Mouse (Mus musculus) fat pad, adult 2 months (tissue): ENCODE data around the gene Prlh.
A peak's percentile ranks its signal among the peaks of the same experiment; 100 is the strongest.

Experiments
- DNase-seq: peaks from one replicate; pipeline ENCODE4 v3.0.0-alpha.2; 2011; ENCODE audit warnings: low read depth, low spot score; ENCODE audit errors: extremely low read depth

The Prlh gene

DNA sequence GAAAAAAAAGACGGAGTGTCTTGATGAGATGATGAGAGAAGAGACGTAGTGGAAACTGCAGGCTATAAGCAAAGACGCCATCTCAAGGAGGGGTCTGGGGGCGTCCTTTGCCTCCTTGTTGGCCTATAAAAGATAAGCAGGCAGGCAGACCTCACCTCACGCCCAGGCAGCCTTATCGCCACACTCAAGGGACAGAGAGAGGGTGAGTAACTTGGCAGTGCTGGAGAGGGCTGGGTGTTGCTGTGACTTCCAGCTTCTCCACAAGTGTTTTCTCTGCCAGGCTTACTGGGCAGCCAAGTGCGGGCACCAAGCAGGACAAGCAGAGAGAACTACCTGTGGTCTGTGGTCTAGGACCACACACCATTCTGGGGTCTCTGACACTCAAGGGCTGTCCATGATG is 1.2 kb upstream of the Prlh start:
- no peak for DNase-seq

GRCm38 (mm10) chr1:90953688-90954087 is 780 bp downstream of the Prlh start:
- no peak for DNase-seq

GRCm38 (mm10) chr1:90956245-90957096 is 3.6 kb downstream of the Prlh start:
- DNase-seq: no peak

DNA sequence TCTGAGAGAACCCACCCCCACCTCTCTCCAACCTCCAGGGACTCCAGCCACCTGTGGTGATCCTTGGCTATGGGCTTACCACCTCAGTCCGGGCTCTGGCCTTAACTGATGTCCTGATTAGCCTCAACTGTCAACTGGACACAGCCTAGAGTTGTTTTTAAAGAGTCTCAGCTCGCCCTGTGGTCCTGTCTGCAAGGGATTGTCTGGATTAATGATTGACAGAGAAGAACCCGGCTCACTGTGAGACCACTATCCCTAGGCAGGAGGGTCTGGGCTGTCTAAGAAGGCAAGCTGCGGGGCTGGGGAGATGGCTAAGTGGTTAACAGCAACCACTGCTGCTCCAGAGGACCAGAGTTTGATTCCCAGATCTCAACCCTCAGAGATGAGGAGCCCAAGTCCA is 9.6 kb downstream of the Prlh start:
- no peak for DNase-seq

- DNase-seq: no peak
Measured at GRCm38 (mm10) chr1:90962994-90963393, 10.1 kb downstream of the Prlh start.

- DNase-seq: peak; percentile 18
Measured at GRCm38 (mm10) chr1:90967583-90967982, 14.7 kb downstream of the Prlh start.

GRCm38 (mm10) chr1:90968649-90969048 is 15.7 kb downstream of the Prlh start:
- no peak for DNase-seq

GRCm38 (mm10) chr1:90969347-90969784 is 16.5 kb downstream of the Prlh start, which contains the start of gene Rab17:
Rab17 (minus strand) TSS chr1:90969661.
- no peak for DNase-seq

- DNase-seq: no peak
Measured at GRCm38 (mm10) chr1:90969881-90970390, 17.0 kb downstream of the Prlh start.

DNA sequence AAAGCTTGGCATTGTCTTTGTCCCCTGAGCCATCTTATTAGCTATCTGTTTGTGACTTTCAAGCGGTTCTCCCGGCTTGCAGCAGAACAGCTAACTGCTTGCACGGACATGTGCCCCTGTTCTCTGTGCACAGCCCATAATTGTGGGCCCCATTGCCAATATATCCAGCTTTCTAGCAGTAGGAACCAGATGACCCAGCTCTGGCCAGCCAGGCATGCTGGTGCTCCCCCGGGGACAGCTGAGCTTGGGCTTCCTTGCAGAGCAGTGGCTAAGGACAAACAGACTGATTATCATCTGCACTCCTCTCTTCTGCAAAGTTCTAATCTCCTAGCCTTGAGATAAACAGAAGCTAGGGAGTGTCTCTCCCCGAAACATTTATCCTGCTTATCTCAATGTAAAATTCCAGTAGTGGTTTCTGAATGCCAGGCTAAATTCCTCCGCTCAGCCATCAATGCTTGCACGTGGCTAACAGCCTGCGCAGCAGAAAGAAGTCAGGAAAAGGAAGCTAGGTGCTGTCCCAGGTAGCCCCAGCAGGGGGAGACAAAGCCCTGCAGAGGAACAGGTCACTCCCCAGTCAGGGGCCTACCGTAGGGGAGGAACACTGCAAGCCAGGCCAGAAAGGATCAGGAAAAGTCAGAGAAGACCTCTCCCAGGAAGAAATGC is 20.1 kb downstream of the Prlh start:
- DNase-seq: no peak

DNA sequence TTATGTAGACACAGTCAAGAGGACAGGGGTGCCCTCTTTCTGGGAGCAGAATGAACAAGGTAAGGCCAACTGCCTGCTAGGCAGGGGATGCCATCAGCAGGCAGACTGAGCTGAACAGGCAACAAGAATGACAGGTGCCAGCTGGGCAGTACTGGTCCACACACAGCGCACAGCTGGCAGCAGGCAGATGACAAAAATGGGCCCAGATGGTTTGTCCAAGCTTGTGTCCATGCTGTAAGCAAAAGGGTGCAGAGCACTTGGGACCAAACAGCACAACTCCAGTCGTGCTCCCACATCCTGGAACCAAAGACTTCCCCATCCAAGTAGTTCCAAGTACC is 20.6 kb downstream of the Prlh start:
- no peak for DNase-seq

DNA sequence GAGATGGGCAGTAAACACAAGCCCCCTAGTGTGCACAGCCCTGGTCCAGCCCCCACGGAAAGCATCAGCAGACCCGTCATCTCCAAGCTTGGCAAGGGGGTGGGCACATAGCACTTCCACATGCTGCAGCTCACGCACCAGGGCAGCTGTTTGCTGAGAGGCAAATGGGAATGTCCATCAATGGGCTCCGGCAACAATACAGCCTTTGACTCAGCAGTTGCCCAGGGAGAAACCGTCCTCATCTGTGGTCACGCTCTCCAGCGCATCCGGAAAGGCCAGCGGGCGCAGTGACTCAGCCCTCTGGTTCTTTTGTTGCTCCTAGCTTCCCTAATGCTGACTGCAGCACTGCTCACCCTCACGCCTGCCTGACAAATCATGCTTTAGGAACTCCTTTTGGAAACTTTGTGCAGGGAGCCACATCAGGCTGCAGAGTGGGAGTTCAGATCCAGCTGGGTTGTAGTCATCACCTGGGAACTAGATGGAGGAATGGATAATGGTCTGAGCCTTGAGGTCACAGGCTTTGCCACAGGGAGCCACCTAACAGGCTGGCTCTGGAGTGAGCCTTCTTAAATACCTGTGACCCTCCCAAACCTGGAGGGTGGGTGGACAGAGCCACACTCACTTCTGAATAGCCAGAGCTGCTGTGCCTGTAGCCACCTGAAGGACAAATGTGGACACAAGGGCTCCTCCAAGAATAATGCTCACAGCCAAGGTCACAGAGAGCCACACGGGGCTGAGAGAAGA is 22.2 kb downstream of the Prlh start:
- DNase-seq: no peak

GRCm38 (mm10) chr1:90975960-90976359 is 23.1 kb downstream of the Prlh start:
- DNase-seq: no peak

DNA sequence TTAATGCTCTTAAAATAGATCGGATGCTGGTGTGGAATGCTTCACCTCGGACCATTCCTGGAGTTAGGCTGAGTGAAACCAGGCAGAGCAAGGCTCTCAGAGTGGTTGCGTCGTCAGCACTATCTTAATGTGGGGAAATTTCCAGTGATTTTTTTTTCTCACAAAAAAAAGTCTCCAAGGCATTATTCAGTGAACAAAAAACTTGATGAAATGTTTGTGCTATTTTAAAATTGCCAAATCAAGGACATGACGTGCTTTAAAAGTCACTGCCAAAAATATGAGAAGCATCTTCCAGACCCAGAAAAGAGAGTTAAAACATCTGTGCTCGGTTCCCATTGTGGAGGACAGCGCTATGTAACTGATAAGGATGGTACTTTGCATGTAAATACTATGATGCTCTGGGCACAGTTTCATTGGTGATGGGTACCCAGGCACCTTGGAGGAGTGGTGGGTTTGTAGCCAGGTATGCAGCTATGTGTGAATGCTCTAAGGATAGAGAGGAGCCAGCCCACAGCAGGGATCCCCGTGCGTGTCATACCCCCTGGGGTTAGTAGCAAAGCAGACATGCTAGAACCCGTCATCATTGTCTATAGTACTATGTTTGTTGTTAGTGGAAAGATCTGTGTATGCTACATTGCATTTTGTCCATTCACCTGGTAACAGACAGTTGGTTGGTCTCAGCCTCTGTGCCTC is 27.9 kb downstream of the Prlh start:
- DNase-seq: no peak

- DNase-seq: no peak
Measured at GRCm38 (mm10) chr1:90981346-90981745, 28.4 kb downstream of the Prlh start.

- DNase-seq: no peak
Measured at GRCm38 (mm10) chr1:90995916-90996315, 43.0 kb downstream of the Prlh start.

DNA sequence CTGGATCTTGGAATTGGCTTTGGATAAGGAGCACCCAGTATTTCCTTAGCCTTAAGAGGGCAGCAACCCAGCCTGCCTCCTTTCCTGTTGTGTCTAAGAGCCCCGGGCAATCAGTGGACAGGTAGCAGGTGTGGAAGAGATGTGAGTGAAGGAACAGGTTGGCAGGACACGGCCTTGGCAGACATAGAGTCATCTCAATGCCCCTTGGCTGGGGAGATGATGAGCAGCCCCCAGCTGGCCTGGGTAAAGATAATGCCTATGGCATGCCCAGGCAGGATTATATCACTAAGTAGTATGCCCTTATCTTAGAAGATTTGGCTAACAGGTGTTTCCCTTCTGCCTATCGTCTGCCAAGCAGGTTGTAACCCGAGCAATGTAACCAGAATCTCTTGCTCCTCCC is 44.2 kb downstream of the Prlh start:
- no peak for DNase-seq

- DNase-seq: no peak
Measured at GRCm38 (mm10) chr1:90997641-90998040, 44.7 kb downstream of the Prlh start.

GRCm38 (mm10) chr1:90998268-90998890 is 45.5 kb downstream of the Prlh start, which contains the start of gene Lrrfip1:
Lrrfip1 (plus strand) TSS chr1:90998737.
- DNase-seq: no peak

DNA sequence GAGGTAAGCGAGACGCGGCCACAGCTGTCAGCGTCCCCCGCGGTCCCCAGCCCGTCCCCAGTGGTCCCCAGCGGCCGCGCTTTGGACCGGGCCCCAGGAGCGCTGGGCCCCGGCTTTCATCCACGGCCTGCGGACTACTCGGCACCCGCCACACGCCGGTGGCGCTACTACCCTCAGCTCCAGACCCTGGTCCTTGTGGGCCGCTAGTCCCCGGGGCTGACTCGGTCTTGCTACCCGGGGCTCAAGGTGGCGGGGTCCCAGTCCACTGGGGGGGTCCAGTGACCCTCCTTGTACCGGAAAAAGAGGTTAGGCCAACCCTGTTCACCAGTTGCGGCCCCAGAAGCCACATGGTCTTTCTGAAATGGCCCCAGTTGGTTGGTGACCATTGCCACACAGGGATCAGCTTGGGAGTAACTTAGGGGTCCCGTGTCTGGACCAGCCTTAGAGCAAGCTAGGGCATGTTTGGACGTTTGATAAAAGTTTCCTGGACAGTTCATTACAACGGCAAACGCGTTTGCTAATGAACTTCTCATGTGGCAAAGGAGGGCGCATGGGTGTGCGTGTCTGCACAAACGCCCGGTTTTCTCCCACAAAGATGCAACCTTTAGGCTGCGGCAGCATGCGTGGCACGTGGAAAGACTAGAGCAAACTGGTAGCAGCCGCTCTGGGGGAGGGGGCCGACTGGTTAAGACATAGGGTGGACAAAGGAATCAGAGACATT is 46.1 kb downstream of the Prlh start:
- no peak for DNase-seq
